Mouse (Mus musculus) right cerebral cortex, adult 2 months (tissue): ENCODE data around the gene Gpr15.
A peak's percentile ranks its signal among the peaks of the same experiment; 100 is the strongest.

Experiments
- DNase-seq, 2 experiments: peaks; one replicate each; pipeline ENCODE4 v3.0.0; 2021 to 2022; ENCODE audit warnings: low spot score in 2 of 2

The Gpr15 gene

GRCm38 (mm10) chr16:58718666-58719120 lies at the start of gene Gpr15:
TSS of gene Gpr15 (minus strand) at chr16:58719070.
- DNase-seq = no peak

DNA sequence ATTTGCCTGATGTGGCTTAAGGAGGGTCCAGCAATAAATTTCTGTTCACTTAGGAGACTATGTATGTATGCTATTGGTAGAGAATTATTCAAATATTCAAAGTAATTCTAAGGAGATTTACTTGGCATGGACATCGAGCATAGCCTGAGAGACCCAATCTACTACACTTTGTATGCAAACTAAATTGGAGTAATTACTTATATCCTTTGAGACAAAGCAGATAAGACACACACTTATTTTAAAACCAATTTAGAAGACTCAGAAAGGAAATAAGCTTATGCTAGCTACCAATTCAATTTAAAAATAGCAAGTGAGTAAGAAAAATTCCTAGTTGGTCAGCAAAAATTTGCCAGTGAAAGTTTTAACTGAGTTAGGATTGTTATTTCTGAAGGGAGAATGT lies 44.2 kb upstream of the Gpr15 start, which contains the start of gene Olfr172:
Gene Olfr172, minus strand, starts transcription at position 101 of the 400 bp plus-strand sequence.
- DNase-seq = no peak

- no peak for DNase-seq
Observed at GRCm38 (mm10) chr16:58756191-58756590, 37.3 kb upstream of the Gpr15 start.

GRCm38 (mm10) chr16:58751314-58751713 lies 32.4 kb upstream of the Gpr15 start:
- no peak for DNase-seq

- no peak for DNase-seq
Observed at GRCm38 (mm10) chr16:58746715-58747114, 27.8 kb upstream of the Gpr15 start.

GRCm38 (mm10) chr16:58740751-58741150 lies 21.9 kb upstream of the Gpr15 start:
- no peak for DNase-seq

DNA sequence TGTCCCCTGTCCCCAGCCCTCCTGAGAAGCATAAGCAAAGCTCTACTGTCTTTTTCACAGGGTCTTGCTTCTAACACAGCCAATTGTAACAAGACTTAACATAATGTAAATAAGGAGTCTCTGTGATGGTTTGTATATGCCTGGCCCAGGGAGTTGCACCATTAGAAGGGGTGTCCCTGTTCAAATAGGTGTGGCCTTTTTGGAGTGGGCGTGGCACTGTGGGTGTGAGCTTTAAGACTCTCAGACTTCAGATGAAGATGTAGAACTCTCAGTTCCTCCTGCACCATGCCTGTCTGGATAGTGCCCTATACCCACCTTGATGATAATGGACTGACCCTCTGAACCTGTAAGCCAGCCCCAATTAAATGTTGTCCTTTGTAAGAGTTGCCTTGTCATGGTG lies 19.9 kb upstream of the Gpr15 start:
- DNase-seq = no peak

DNA sequence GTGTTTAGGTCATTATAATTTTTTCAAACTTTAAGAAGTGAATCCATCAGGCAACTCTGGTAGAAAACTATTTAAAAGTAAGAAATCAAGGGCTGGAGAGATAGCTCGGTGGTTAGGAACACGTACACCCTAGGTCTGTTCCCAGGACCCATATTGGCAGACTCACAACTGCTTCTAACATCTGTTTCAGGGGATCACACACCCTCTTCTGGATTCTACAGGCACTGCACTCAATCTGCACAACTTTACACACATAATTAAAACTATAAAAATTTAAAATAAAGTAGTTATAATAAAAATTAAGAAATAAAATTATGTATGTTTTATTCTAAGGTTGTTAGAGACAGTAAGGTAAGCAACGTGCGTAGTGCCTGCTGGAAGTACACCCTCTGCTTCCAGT lies 19.3 kb upstream of the Gpr15 start:
- DNase-seq = no peak

GRCm38 (mm10) chr16:58728176-58728671 lies 9.4 kb upstream of the Gpr15 start:
- peak; percentile 46 to 48 for DNase-seq

- DNase-seq = peak; percentile 94 to 95
Observed at GRCm38 (mm10) chr16:58727477-58728131, 8.7 kb upstream of the Gpr15 start, which contains the start of gene Cldnd1. TSS of gene Cldnd1 (plus strand) at chr16:58727910.

- no peak for DNase-seq
Observed at GRCm38 (mm10) chr16:58726680-58727476, 8.0 kb upstream of the Gpr15 start.

GRCm38 (mm10) chr16:58722292-58722691 lies 3.4 kb upstream of the Gpr15 start:
- DNase-seq = no peak

DNA sequence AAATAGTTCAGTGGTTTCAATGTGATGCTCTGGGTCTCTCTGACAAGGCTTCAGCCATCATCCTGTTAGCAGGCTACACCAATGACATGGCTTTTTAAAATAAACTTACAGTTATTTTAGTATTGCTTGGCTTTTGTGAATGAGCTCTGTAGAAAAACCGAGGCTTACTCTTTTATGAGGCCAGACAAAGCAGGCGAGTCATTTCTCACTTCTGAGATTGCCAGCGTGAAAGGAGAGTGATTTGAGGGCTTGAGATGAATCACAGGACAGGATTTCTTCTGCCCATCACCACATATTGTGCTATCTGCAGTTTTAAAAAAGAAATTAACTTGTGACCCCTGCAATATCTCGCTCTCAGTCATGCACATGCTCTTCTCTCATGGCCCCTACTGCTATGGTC lies 3.9 kb downstream of the Gpr15 start:
- DNase-seq = no peak

DNA sequence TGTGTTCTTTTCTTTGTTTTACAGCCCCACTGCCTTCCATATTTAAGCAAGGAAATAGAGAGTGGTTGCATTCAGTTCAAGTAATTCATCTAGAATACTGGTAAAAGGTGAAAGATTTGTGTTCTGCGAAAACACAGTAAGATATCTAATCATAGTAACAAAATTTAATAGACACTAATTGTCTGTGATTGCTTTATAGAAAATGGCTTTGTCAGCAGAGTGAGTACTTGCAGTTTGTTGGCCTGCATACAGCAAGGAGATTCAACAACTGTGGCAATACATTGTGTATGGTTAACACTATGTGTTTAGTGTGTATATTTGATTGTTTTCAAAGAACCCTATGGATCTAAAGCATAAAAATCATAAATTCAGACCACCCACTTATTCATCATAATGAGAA lies 5.7 kb downstream of the Gpr15 start:
- no peak for DNase-seq

DNA sequence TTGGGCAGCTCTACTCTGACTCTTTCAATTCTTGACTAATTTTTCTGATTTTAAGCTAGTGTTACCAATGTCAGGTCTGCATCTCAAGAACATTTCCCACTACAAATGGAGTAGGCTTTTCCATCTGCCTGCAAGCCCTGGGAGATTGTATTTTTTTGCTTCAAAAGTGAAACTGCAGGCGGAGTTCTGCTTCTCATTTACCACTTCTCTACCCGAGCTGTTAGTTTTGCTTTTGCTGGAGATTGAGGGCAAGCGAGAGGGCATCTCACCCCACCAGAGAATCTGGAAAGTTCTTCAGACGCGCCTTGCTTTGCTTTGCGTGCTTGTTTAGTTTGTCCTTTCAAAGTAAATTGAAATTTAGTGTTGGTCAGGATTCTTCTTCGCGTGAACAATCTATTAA lies 6.6 kb downstream of the Gpr15 start:
- DNase-seq = no peak

DNA sequence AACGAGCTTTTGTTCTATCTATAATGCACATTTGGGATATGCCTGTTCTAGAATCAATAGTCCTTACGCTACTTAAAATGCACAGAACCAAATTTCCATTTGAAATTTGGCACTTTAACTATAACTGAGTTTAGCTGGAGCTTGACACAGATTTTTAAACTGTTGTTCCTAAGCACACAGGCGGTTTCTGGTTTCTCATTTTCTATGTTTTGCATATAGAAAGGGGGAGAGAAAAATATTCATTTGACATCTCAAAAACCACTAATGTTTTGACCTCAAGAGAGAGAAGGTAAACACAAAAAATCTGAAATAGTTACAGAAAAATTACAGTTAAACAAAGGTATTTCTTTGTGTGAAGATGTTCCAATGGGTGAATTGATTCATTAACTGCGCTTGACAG lies 9.3 kb downstream of the Gpr15 start:
- no peak for DNase-seq

DNA sequence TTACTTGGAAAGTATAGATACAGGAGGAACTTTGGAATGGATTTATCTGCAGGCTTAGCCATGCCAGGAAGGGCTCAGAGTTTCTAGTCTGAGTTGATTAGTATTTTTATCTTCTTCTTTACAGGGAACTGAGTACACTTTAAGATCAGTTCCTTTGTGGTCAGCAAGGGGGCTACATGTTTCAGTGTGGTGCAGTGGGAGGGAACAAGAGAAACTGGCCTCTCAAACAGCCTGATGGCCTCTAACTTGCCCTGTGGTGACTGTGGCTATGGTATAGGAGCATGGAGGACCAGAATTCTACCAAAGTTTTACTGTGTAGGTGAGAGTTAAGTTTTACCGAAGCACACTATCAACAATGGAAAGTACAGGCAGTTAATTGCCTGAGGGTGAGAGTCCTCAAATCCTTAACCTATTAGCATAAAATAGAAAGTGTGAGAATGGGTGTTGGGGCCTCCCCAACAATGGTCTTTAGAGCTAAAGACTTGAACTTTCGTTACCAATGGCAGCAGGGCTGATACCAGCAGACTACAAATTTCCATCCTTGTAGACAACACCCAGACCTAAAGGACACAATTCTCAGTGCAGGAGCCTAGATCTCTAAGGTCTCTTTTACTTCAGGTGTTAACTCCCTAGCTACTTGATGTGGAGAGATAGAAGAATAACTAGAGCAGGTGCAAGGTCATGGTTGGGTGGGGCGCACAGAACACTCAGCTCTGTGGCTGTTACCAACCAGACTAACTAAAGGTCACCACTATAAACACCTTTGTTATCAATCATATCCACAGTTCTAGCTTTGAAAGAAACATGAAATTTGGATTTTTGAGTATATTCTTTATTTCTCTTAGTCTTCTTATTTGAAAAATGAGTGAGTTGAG lies 10.0 kb downstream of the Gpr15 start:
- no peak for DNase-seq

DNA sequence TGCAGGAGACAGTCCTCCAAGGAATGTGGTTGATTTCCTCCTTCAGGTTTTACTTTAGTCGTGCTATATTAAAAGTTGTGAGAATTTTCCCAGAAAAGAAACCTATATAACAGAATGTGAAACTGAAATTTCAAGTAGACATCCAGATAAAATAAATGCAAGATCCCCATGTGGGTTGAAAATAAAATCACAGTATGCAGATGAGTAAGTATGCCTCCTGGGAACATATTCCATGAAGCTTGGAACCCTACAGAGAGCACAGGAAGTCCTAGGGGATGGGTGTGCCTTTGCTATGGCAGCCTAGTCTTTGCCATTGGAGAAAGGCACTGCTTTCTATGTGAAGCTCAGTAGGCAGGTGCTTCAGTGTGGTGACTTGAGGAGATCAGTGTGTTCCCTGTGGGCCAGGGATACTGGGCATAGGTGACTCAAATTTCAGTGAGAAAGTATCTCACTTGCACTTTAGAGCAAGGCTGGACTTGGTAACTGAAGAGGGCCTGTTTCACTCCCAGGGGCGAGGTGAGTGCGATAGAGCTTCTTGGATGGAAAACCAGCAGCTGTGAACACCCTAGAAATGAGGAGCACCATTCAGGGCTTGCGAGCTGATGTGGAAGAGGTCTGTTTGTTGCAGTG lies 11.5 kb downstream of the Gpr15 start:
- DNase-seq = peak in 1 of 2 experiments; percentile 13

GRCm38 (mm10) chr16:58704999-58705398 lies 13.9 kb downstream of the Gpr15 start:
- DNase-seq = no peak

DNA sequence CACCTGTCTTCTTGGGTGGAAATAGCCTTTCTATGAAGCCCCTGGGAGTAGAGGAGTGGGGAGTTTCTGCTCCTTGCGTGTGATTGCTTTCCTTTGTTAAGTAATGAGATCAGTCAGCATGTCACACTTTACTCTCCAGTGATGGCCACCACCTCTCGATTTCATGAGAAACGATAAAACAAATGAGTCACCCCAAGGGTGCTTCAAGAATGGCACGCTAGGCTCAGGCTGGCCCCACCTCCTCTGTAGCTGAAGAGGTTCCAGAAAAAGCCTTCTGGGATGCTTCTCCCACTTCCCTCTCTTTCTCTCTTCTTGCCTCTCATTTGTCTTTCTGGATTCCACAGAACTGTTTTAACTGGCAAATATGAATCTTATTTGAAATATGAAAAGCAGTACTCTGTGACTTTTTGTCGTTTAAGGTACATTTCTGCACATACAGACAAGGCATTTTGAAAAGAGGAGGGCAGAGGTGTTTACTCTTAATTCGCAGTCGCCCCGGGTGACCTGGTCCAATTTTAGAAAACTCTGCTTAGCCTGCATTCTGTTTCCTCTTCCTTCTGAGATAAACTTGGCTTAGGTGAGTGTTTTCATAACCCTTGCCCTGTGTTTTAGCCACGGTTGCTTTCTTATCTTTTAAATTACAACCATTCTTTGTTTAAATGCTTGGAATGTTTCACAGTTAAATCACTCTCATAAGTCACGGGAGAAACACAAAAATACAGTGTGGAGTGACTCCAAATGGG lies 15.3 kb downstream of the Gpr15 start:
- DNase-seq = peak in 1 of 2 experiments; percentile 16
